Mouse (Mus musculus) B cell, adult 2 months (primary cell): ENCODE measurements around the gene Baz1a.
"Not testable (repeated sequence)": the region's sequence is repeated elsewhere in the genome, so short reads cannot be mapped to it uniquely, and the experiment has no call there.

Experiments used
- DNase-seq, 2 experiments: peaks; one replicate each; pipeline ENCODE4 v3.0.0; 2022

Gene Baz1a

DNA sequence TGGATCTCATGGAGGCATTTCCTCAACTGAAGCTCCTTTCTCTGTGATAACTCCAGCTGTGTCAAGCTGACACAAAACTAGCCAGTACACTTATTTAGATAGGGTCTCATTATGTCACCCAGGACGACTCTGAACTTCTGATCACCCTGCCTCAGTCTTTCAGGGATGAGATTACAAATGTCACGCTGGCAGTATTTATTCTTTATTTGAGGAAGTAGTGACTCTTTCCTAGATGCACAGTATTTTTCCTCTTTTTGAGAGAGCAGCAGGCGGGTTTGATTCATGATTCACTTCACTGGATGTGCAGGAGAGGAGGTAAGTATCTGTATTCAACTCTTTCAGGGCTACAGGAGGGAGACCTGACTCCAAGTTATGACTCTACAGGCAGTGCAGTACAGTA is 45.1 kb downstream of the Baz1a start:
- no peak for DNase-seq

DNA sequence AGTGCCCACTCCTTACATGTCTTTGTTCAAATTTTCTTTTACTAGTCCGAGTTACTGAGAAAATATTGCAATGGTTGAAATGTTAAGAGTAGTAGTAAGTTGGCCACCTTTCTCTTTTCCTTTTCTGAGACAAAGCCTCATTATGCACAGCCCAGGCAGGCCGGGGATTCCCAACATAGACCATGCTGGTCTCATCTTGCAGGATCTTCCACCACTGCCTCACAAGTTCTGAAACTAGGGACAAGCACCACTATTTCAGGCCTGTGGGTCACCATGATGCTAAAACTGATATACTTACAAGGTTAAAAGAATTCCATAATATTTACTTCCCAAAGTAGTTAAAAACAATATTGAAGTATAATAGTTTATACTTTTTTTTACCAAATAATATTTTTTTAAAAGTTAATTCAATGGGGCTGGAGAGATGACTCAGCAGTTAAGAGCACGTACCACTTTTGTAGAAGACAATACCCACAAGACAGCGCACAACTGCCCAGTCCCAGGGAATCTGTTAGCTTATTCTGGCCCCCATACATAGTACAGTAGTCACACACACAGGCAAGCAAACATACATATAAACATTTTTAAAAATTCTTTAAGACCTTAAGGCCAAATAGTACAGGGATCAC is 48.5 kb downstream of the Baz1a start:
- DNase-seq = no peak

DNA sequence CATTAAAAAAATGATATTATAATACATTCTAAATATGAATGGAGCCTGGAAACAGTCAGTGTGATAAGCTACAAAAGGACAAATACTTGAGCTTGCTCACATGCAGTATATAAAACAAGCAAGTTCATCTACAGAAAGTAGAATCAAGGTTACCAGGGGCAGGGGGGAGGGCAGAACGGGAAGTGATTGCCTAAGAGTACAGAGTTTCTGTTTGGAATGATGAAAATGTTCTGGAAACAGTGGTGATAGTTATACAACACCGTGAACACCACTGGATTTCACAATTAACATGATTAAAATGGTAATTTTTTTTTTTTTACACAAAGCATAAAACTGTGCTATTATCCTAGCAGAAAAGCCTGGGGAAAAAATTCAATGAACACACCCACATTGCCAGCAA is 54.6 kb downstream of the Baz1a start:
- DNase-seq = no peak

GRCm38 (mm10) chr12:54956974-54957373 is 57.2 kb downstream of the Baz1a start:
- no peak for DNase-seq

GRCm38 (mm10) chr12:54956457-54956856 is 57.7 kb downstream of the Baz1a start:
- no peak for DNase-seq

DNA sequence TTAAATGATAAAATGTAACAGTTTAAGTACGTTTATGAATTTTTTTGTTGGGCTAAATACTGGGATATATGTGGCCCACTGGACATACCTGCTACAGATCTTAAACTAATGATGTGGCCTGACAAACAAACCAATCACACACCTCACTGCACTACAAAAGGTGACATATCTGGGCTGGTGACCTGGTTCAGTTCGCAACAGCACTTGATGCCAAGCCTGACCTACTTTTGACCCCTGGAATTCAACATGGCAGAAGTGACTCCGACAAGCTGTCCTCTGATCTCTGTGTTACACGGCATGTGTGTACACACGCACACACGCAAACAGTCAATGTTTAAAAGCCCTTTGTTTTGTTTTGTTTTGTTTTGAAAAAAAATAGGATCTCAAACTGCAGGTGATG is 68.0 kb downstream of the Baz1a start:
- no peak for DNase-seq

DNA sequence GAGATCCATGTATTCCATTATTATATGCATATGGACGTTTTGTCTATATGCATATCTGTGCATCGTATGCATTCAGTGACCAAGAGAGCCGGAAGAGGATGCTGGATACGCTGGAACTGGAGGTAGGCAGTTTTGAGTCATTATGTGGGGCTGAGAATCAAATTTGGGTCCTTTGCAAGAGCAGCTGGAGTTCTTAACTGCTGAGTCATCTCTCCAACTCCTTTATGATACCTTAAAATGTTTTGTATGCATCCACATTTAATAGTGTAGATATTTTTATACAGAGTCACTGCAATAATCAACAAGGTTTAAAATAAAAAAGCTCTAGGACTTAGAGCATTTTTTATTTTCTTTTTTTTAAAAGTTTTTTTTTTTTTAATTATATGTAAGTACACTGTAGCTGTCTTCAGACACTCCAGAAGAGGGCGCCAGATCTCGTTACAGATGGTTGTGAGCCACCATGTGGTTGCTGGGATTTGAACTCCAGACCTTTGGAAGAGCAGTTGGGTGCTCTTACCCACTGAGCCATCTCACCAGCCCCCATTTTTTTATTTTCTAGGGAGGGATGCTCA is 71.5 kb downstream of the Baz1a start:
- DNase-seq = not testable (repeated sequence)

DNA sequence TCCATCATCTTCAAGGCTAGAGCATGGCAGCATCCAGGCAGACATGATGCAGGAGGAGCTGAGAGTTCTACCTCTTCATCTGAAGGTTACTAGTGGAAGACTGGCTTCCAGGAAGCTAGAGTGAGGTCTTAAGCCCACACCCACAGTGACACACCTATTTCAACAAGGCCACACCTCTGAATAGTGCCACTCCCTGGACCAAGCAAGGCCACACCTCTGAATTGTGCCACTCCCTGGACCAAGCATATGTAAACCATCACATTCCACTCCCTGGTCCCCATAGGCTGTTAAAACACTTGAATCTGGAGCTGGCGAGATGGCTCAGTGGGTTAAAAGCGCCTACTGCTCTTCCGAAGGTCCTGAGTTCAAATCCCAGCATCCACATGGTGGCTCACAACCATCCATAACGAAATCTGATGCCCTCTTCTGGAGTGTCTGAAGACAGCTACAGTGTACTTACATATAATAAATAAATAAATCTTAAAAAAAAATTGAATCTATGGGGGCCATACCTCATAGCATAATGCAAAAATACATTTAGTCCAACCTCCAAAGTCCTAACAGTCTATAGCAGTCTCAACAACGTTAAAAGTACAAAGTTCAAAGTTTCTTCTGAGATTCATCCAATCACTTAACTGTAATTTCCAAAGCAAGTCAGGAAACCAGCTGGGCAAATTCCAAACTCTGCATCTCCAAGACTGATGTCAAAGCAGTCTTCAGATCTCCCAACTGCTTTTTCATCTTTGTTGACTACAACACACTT is 76.4 kb downstream of the Baz1a start:
- not testable (repeated sequence) for DNase-seq

- no peak for DNase-seq
Observed at GRCm38 (mm10) chr12:54910387-54910786, 103.8 kb downstream of the Baz1a start.

GRCm38 (mm10) chr12:54892559-54892958 is 121.6 kb downstream of the Baz1a start:
- DNase-seq = not testable (repeated sequence)

DNA sequence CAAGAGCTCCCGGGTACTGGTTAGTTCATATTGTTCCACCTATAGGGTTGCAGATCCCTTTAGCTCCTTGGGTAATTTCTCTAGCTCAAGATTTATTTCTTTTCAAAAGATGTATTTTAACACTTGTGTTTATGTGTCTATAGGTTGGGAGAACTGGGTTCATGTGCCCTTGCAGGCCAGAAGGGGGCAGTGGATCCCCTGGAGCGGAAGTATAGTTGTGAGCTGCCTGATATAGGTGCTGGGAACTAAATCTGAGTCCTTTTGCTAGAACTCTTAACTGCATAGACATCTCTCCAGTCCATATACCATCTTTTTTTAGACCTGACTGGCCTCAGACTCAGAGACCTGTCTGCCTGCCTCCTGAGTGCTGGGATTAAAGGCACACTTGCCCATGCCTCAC is 123.7 kb downstream of the Baz1a start:
- peak in 1 of 2 experiments; percentile 19 for DNase-seq

- no peak for DNase-seq
Observed at GRCm38 (mm10) chr12:54887580-54888127, 126.5 kb downstream of the Baz1a start.

DNA sequence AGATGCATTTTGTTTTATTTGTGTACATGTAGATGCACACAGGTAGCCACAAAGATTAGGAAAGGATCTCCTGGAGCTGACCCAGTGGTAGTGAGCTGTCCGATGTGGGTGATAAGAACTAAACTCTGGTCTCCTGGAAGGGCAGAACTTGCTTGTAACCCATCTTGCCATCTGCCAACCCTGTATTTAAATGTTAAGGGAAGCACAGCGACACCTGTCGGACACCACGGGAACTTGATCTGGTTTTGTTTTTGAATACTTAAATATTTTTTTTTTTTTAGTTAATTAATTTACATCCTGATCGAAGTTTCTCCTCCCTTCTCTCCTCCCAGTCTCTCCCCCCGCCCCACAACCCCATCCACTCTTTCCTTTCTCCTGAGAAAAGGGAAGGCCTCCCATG is 134.5 kb downstream of the Baz1a start:
- peak; percentile 81 to 83 for DNase-seq

DNA sequence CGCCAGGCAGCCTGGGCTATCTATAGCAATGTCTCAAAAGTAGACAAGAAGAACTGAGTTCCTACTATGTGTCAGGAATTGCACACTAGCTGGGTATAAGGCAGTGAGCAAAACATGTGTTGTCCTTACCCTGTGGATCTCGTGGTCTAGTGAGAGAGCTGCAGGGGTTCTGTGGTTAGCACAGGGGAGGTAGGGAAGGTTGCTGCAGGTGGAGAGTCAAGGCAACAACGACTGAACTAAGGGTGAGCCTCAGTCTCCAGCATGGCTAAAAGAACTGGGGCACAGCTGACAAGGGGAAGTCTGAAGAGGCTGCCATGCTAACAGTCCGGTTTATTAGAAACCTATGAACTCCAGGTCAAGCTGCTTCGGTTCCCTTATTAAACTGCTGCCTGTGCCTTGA is 134.9 kb downstream of the Baz1a start:
- DNase-seq = no peak

DNA sequence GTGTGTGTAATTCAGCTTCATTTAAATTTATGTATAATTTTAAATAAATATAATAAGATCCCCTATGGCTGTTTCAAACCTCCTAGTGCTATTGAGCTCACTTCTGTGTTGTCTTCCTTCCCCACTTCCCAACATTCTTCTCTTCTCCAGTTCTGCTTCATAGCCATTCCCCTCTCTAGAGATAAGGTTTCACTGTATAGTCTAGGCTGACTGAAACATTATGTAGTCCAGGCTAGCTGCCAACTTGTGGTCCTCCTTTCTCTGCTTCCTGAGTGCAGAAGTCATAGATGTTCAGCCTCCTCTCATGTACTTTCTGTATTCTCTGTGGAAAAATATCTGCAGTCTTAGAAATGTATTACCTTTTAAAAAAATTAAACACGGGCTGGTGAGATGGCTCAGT is 136.3 kb downstream of the Baz1a start:
- DNase-seq = no peak

DNA sequence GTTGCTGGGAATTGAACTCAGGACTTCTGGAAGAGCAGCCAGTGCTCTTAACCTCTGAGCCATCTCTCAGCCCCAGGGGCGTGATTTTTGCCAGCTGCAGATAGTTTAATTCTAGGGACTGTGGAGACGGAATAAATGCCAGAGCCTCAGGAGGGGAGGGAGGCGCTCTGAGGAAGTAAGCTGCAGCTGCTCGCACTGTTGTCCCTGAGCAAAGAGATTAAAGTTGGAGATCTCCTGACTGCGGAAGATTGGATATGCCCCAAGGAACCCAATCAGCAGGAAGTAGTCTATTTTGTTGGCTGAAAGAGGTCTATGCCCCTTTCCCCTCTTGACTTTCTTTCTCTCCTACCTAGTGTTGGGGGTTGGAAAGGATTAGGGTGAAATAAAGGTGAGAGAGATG is 137.3 kb downstream of the Baz1a start:
- no peak for DNase-seq

DNA sequence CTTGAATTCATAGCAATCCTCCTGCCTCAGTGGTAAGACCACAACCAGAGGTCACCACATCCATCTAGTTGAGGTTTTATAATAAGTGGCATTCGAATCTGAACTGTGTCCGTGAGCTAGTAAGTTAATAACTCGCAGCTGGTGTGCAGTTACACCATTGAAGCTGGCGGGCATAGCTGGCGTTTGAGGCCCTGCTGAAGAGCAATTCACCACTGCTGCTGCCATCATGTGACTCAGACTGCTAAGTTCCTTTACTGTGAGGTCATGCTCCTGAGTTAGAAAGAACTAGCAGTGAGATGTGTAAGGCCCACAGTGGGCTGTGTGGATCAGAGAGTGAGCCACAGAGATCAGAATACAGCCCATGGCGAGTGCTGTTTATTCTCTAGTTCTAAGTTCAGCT is 139.4 kb downstream of the Baz1a start:
- DNase-seq = no peak

- DNase-seq = peak; percentile 86 to 87
Observed at GRCm38 (mm10) chr12:54862606-54863535, 151.3 kb downstream of the Baz1a start, which contains the start of gene Cfl2. Cfl2 (minus strand) TSS chr12:54862877.

- no peak for DNase-seq
Observed at GRCm38 (mm10) chr12:54861991-54862605, 152.1 kb downstream of the Baz1a start.

- no peak for DNase-seq
Observed at GRCm38 (mm10) chr12:54859531-54859930, 154.6 kb downstream of the Baz1a start.

DNA sequence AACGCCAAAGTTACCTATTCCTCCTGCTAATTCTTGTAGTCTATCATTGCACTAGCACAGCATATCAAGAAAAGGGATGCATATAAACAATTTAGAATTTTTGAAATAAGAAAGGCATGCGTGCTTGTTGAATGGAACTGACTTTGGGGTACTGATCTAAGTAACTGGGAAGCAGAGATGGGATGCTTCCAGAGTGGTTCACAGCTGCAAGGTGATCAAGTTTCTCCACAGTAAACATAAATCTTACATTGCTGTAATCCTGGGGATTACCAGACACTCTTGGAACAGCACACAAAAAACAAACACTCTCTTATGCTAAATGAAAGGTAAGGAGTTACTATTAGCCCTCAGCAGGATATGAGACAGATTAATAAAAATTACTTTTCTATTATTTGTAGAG is 163.6 kb downstream of the Baz1a start:
- DNase-seq = no peak

- DNase-seq = peak; percentile 16 to 24
Observed at GRCm38 (mm10) chr12:54844415-54844814, 169.7 kb downstream of the Baz1a start.
